ENCODE assay signal across 11 mouse cellular contexts in genomic region chr9:123754333-123754732, GRCm38 (mm10). TPM values are rescaled to one million over a fixed set of nuclear protein-coding genes. Genes with fewer than 3 reads are reported as not detected.
A peak's percentile ranks its signal among the peaks of the same experiment; 100 is the strongest.
DNase-seq lines count a peak whose midpoint lies in the region.
"Had no signal": no experiment of that assay in that cellular context is flagged by ENCODE, and none has a peak within 500 bp of the region (broad histone marks: within the 10 kb centered on the region; RNA-seq: fewer than 3 reads in every experiment).

No protein-coding gene starts in this region.

- DNase-seq in kidney, adult 11 months, result peak; percentile 4
- DNase-seq in kidney, postnatal 10 days, result no peak
- peak; percentile 49 for DNase-seq in c-Kit-positive CD71-negative TER-119-negative erythroid progenitor cells, embryonic 14.5 days (ENCODE audit: low read depth)
- peak; percentile 84 to 94 for DNase-seq in natural killer cell, adult 2 months (ENCODE audit: low spot score in 2 of 2)
- DNase-seq in thymus, postnatal 10 days (ENCODE audit: low spot score in 2 of 2), result peak; percentile 86 to 94
- no peak for DNase-seq in layer of hippocampus, postnatal 25 days (ENCODE audit: extremely low spot score in 1 of 2, low spot score in 1 of 2)
- no peak for DNase-seq in cerebellum, postnatal 25 days
- DNase-seq in Muller cell, postnatal 12 days (ENCODE audit: inconsistent ontology term), result no peak
- DNase-seq: cerebellum, postnatal 36 days; left cerebral cortex, postnatal 4 days; lung, embryonic 14.5 days had no signal

RNA-seq across cellular contexts. Expression of gene Lztfl1, which starts 36.8 kb away (rescaled TPM):
- total RNA-seq in layer of hippocampus, postnatal 25 days (2021), result 10 to 100 TPM; 60.1 to 64.8 TPM

RNA-seq across cellular contexts. Expression of gene Cxcr6, which starts 51.9 kb away (rescaled TPM):
- not detected for total RNA-seq in layer of hippocampus, postnatal 25 days (2021)
- total RNA-seq: left cerebral cortex, postnatal 4 days had no signal

Comparison
In these comparisons a context has a peak if more than half of its experiments do, and no peak if none do; other contexts are left out.
1. DNase-seq: peak in kidney, adult 11 months (single experiment), c-Kit-positive CD71-negative TER-119-negative erythroid progenitor cells, embryonic 14.5 days (single experiment), natural killer cell, adult 2 months (2 of 2) and thymus, postnatal 10 days (2 of 2); none in kidney, postnatal 10 days (single experiment), layer of hippocampus, postnatal 25 days (0 of 2), cerebellum, postnatal 25 days (0 of 2) and Muller cell, postnatal 12 days (single experiment).